Mouse (Mus musculus): ENCODE data around the gene Olfr170. TPM values are rescaled to one million over a fixed set of nuclear protein-coding genes. Genes with fewer than 3 reads are reported as not detected.

Gene Olfr170
- total RNA-seq (2023): not detected in 4 replicates

GRCm38 (mm10) chr16:19611782-19612181 lies at the start of gene Olfr170:
Olfr170 (minus strand) TSS chr16:19611882.

GRCm38 (mm10) chr16:19629816-19630215 lies 18.1 kb upstream of the Olfr170 start, which contains the start of gene Olfr171:
Olfr171 (minus strand) TSS chr16:19629916.

GRCm38 (mm10) chr16:19571709-19572108 lies 40.0 kb downstream of the Olfr170 start, which contains the start of gene Olfr169:
Olfr169 (minus strand) TSS chr16:19571809.

Other genes with a start within 250 kb of the Olfr170 start
- not detected in 4 replicates for gene Olfr165, start 188.7 kb downstream of the Olfr170 start, total RNA-seq (2023)
- 0.30 to 0.95 TPM (median 0.63 TPM) in 4 replicates for gene Olfr166, start 128.2 kb downstream of the Olfr170 start, total RNA-seq (2023)
- gene Olfr167, start 89.6 kb downstream of the Olfr170 start, total RNA-seq (2023): not detected in 4 replicates
- not detected in 4 replicates for gene Olfr168, start 76.3 kb downstream of the Olfr170 start, total RNA-seq (2023)
- gene Olfr169, start 40.1 kb downstream of the Olfr170 start, total RNA-seq (2023): not detected in 4 replicates
- gene Olfr171, start 18.0 kb upstream of the Olfr170 start, total RNA-seq (2023): not detected in 4 replicates
- 0.39 to 1.0 TPM (median 0.69 TPM) in 4 replicates for gene Lamp3, start 94.5 kb upstream of the Olfr170 start, total RNA-seq (2023)
- gene B3gnt5, start 148.3 kb upstream of the Olfr170 start, total RNA-seq (2023): 196 to 217 TPM (median 208 TPM) in 4 replicates

Measured in B cell, adult 62 days (primary cell).